Mouse (Mus musculus) T-helper 1 cell (primary cell): ENCODE data around the gene Stat5a.

Experiments used
- in situ Hi-C: fragments of 300-600 bp; cut with MboI, MseI; formaldehyde crosslinking; loops from one replicate; pipeline ENCODE4 v1.15.1; 2025; ENCODE audit warnings: high pct_unique_total_duplicates

Stat5a gene

DNA sequence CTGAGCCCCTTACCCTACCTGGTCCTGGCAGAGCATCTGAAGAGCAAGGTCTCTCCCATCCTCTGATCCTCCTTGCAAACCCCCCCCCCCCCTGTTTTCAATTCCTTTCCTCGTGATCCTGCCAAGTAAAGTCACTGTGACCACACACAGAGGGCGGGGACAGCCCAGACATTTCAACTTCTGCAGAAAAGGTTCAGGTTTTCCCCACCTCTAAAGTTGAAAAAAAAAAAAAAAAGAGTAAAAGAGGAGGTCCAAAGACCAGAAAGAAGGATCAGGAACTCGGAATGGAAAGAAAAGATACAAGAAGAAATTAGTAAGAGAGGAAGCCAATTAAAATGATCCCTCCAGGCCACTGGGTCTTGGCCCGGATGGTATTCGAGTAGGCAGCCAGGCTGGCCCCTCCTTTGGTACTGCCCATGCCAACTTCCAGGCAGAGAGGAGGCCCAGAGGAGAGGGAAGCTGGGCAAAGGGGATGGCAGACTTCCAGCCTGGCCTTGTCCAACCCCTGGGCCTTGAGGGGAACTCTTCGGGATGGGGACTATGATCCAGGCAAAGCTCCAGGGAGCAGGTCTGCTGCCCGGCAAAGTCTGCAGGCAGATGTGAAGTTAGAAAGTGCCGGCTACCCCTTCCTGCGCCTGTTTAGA is at the start of gene Stat5a:
Gene Stat5a (plus strand): TSS at position 417 of the 644 bp plus-strand sequence.
- in situ Hi-C loops, result no loop called here

DNA sequence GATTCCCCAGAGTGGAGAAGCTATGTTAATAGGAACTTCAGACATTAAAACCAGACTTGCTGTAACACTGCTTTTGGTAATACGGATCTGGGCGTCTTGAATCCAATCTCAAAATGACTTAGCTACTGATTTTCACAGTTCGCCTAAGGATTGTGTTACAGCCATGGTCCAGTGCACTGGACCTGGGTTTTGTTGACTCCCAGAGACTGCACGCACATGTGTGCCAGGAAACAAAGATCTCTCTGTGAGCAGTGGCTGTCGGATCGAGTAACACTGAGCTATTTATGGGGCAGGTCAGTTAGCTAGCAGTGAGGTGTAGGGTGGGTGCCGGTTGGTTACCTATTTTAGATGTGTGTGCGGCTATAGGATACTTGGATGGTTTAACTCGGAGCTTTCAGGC is 48.6 kb upstream of the Stat5a start:
- in situ Hi-C loops, result no loop called here

DNA sequence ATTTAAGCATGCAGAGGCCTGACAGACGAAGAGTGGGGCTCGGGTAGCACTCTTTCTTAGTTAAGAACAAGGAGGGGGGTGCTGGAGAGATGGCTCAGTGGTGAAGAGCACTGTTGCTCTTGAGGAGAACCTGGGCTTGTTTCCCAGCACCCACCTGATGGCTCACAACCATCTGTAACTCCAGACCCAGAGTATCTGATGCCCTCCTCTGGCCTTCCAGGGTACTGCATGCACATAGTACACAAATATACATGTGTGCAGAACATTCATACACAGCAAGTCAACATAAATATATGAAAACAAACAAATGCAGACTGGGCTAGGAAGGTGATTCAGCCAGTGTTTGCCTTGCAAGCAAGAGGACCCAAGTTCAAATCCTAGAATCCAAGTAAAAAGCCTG is 48.0 kb upstream of the Stat5a start:
- in situ Hi-C loops, result no loop called here

DNA sequence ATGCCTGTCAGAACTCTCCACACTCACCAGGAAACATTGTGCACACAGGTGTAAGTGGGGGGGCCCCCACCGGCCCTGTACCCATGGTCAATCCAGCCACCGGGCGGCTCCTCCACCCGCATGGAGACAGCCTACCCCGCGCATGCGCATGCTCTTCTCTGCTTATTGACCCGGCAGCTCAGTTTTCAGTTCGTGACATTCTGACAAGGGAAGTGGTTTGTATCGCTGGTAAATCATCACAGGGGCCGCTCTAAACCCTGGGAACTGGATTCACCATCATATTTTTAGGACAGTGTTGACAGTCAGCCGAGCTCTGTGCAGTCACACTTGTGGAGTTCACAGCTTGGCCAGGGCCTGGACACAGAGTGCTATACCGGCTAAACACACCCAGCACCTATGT is 44.7 kb upstream of the Stat5a start:
- in situ Hi-C loops, result no loop called here

DNA sequence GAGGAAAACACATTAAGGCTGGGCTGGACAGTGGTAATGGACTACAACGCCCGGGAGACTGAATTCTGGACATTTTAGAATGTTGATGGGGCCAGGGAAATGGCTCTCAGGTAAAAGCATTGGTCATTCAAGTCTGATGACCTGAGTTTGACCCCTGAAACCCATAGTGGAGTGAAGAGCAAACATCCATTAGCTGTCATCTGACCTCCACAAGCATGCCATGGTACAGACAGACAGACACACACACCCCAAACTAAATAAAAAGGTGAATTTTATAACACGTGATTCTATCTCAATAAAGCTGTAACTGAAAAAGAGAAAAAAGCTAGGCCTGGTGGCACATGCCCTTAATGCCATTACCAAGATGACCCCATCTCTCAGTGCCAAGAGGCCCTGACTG is 42.8 kb upstream of the Stat5a start:
- in situ Hi-C loops, result no loop called here

DNA sequence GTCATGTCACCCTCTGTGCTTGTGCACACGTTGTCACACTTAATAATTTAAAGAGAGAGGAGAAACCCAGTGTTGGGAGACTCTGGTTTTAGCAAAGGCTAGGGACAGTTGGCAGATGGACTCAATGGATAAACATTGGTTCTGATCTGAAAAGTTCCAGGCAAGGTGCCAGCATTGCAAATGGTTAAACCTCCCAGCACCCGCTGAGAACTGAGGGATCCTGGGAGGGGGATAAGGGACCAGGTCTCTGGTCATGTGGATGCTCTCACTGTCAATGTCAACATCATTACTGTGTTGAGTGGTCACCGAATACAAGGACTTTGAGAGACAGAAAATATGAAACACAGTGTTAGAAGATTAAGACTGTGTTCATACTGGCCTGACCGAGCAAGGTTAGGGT is 42.4 kb upstream of the Stat5a start:
- in situ Hi-C loops, result no loop called here

DNA sequence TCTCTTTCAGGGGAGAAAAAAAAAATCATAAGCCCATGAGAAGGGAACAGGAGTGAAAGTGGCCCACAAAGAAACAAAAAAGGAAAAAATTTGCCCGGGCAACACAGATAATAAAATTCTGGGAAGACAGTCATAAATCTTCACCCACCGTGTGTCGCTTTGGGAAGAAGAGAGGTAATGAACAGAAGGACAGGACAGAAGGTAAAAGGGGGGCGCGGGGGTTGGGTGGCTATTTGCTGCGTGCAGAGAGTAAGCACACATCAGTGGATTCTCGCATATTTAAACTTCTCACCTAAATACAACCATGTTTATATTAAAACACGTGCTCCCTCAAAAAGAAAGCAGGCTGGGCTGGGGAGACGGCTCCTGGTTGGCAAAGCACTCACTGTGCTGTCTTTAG is 41.8 kb upstream of the Stat5a start:
- in situ Hi-C loops, result no loop called here

DNA sequence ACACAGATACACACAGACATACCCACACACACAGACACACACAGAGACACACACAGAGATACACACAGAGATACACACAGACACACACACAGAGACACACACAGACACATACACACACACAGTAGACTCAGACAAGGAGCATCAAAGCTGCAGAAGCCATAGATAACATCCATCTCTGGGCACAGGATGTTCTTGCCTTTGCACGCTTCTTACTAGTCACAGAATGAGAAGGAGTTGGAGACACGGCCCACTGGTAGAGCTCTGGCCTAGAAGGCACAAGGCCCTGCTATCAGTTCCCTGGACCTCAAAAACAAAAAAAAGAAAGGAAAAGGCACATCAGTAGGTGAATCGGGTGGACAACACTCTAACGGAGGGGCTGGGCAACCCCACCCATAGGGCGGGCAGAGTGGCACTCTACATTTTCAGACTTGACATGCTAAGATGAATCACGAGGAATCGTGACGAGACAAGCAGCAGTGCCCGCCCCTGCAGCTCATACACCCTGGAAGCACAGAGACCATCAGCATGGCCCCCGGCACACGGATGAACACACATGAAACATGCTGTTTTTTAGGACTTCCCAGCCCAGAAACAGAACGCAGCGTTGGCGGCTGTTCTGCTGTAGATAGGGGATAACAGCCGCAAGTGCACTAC is 40.7 kb upstream of the Stat5a start:
- in situ Hi-C loops, result no loop called here

DNA sequence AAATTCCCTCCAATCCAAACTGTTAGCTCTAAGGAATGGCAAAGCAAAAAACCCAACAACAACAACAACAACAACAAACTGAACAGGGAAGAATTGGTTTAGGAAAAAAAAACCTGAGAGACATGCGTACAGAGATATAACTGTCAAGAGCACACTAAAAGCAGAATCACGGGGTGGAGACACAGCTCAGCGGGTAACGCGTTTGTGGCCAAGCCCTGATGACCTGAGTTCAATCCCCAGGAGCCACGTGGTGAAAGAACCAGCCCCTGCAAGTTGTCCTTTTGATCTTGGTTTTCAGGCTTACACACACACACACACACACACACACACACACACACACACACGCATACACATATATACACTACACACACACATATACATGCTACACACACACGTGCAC is 40.1 kb upstream of the Stat5a start:
- in situ Hi-C loops, result no loop called here

DNA sequence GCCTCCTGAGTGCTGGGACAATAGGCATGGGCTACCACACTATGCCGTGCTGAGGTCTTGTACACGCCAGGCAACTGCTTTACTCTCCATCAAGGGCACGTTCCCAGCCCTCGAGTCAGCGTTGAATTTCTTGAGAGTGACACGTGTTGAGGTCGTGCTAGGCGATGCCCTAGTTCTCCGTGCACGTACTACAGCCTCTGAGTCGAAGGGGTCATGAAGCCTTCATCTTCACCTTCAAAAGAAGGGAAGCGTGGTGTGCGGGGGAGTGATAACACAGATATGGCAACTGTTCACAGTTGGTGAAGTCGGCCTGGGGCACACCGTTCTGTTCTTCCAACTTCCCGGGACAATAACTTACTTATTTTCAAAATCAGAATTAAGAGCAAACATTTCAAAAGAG is 39.5 kb upstream of the Stat5a start:
- in situ Hi-C loops, result no loop called here

DNA sequence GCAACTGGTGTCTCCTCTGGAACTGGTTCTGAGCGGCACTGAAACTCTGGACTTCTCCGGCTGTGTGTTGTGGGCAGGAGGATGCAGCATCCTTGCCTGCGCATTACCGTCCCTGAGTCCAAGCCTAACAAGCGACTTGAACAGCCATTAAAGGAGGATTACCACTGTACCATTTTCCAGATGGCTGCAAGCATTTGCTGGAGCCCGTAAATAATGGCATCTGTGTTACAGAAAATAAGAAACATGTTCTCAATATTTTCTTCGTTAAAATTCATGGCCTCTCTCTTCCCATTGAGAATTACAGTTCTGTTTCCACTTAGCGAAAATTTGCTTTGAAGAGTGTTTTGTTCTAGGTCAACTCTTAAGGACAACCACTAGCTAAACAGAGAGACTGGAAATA is 39.1 kb upstream of the Stat5a start:
- in situ Hi-C loops, result no loop called here

DNA sequence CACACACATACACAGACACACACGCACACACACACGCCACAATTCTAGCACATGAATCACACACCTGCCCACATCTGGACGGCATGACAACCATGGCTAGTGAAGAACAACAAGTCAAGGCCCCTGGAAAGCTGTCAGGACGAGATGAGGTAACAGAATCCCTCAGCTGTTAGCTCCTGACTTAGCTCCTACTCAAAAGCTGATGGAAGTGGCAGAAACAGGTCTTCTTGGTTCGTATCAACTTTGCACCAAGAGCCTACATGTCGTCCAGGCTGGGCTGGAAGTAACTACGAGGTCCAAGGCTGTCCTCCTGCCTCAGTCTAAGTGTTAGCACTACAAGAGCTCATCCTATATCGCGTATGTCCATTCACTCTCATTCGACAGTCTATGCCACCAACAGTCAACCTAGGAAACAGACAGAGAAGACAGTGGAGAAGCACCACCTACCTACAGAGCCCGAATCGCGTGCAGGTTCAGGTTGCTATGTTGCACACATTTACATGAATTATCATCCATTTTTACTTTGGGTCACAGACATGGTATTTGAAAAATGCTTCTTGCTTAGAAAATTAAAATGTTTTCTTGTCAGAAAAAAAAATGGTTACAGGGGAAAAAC is 37.4 kb upstream of the Stat5a start:
- in situ Hi-C loops, result no loop called here

DNA sequence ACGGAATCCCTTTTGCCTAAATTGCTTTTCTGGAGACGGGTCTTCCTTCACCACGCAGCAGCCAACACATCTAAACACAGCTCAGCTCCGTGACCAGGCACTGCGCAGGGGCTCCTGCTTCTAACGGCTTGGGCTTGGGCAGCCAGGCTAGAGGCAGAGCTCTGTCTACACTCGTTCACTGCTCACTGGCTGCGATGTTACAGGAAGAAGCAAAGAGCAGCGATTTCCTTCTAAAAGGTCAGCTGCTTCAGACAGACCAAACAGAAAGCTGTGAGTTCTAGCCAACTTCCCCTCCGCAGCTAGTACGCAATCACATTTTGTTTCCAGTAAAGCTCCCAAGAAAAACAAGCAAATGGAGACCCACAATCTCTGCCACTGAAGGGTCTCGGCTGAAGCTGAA is 36.8 kb upstream of the Stat5a start:
- in situ Hi-C loops, result no loop called here

DNA sequence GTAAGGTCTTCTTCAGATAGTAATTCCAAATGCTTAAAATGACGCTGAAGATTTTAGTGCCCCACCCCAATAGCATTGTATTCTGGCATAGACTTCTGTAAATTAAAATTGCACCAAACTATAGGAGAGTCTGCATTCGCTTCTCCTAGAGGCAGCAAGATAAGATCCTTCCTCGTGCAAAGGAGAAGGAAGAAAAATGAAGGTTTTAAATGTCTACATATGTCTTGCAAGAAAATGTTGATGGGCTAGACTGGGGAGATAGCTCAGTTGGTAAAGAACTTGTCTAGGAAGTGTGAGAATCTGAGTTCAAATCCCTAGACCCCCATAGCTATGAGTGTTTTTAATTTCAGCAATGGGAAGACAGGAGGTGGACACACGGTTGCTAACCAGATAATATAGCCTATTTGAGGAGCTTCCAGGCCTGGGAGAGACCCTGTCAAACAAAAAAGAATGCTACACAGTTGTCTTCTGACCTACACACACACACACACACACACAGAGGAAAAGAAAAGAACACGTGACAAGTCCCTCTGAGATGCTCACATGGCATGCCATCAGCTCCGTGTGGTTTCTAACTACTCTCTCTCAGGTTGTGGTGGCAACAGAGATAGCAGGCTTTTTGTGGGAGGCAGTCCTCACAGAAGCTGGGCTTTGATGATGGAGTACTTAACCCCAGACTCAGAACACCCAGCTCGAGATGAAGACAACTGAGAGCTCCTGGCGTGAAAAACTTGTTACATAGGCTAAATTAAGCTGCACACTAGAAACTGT is 35.4 kb upstream of the Stat5a start:
- in situ Hi-C loops, result no loop called here

DNA sequence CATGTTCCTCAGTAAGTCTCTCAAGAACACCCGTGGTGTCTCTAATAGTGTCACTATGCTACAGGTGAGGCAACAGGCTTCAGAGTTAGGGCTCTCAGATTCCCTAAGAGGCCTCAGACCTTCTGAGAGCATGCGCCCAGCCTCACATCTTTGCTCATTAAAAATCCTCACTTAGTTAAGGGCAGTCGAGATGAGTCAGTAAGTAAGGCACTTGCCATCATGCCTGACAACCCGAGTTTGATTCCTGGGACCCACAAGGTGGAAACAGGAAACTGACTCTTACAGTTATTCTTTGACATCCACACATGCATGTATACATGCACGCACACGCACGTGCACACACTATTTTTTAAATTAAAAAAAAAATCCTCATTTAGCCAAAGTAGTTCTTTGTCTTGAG is 34.7 kb upstream of the Stat5a start:
- in situ Hi-C loops, result no loop called here

DNA sequence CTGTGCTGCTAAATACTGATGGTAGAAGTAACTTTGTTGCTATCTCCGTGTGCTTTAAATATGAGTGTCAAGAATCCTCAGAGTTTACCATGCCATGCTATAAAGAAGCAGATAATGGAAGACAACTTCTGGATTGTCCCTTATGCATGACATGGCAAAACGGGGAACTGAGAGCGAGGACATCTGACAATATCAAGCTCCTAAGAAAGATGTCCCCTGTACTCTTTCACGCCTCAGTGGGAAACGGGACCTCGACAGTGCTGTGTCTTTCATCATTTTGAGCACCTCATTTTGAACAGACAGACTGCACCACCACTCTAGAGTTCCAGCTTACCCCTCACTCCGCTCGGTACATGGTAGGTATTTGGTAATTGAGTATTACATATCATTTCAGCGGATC is 33.7 kb upstream of the Stat5a start:
- in situ Hi-C loops, result no loop called here

DNA sequence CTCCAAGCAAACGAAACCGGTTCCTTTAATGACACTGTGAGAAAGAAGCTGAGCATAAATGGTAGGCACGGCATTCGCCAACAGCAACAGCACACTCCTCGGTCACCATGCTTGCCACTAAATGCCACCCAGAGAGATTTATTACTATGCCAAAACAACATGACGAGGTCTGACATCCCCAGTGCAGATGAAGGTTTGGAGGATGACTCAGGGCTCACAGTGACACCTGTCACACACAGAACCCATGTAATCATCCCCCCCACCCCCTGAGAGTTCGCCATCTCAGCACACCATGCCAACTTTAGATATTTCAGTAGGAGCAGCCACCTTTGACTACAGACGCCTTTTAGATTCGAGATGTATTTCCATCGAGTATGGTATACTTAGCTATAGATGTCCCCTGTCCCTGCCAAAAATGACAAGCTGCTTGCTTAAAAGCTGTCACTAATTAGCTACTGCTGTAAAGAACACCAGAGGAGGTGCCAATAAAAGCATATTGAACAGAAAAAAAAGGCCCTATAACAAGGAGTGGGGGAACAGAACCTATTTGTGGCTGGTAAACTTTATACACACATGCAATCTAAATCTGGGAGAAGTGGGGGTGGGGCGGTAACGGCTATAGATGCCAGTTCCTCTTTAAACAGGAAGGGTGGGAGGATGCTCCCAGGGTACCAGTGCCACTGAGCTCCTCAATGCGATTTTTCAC is 32.8 kb upstream of the Stat5a start:
- in situ Hi-C loops, result no loop called here

DNA sequence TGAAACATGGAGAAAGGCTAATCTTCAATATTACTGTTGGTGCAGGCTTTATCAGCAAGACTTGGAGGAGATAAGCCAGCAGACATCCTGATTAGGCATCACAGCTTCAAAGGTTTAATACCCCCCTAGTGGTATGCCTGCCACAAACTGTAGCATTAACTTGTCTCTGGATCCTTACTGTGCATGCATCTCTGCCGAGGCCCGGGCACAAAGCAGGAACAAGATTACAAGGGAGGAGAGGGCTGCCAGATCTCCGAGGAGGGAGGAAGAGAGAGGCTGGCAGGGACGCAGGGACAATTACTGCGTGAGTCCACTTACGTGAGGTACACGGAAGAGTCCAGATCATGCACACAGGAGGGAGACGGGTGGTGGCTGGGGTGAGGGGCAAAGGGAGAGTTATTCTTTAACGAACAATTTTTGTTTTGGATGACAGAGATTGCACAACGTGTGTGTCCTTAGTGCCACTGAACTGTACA is 30.4 kb upstream of the Stat5a start:
- in situ Hi-C loops, result no loop called here

DNA sequence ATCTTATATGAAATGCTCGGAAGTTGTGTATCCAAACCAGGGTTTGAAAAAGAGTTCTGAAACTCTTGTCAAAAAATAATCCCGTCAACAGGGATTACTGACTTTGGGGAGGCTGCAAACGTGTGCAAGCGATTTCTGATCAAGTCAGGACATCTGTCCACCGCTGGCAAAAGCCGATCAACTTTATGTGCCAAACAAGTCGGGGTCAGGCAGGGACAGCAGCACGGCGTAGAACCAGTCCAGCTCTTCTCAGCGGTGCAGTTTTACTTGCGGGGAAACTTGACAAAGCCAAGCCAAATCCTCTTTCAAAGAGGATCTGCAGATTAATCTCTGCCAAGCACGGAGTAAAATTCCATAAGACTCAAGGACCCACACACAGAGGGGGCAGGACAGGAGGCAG is 29.5 kb upstream of the Stat5a start:
- in situ Hi-C loops, result no loop called here

DNA sequence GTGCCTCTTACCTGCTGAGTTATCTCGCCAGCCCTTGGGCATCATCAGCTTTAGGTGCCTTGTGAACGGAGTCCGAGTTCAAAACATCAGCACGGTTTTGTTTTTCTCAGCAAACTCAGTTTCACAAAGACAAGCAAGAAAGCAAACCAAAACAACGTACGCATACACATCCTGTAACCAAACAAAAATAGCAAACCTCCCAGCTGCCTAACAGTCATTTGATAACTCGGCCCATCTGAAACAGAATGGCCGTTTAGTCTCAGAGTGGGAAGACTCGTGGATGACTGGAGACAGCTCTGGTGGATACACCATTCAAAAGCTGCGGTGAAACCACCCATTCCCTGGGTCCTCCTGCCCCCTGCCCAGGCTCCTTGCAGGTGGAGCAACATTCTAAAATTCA is 27.8 kb upstream of the Stat5a start:
- in situ Hi-C loops, result no loop called here

DNA sequence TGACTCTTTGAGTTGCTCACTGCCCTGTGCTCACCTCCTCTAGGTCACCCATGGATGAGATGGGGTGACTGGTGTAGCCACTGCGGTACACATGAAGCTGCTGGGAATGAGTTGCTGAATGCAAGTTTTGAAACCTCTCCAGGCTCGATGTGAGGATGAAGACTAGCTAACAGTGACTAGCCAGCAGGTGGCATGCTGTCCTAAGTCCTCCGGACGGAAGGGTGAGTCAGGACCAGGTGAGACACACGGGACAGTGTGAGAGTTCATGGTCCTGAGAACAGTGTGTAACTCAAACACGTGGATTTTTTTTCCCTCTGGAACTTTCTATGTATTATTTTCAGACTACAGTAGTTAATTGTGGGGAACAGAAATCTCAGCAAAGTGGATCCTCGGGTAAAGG is 25.7 kb upstream of the Stat5a start:
- in situ Hi-C loops, result no loop called here
